Mouse (Mus musculus) bone marrow macrophage, adult 2 months (primary cell): ENCODE measurements around the gene Ksr2. TPM values are rescaled to one million over a fixed set of nuclear protein-coding genes. Genes with fewer than 3 reads are reported as not detected.
A peak's percentile ranks its signal among the peaks of the same experiment; 100 is the strongest.

Experiments used
- H3K27ac ChIP-seq: 2 replicates; pipeline ENCODE4 v1.5.1; 2012; ENCODE audit warnings: low read depth, low read length; ENCODE audit not compliant: insufficient read depth
- H3K4me1 ChIP-seq: 2 replicates; pipeline ENCODE4 v1.6.1; 2012; ENCODE audit warnings: low read length; ENCODE audit not compliant: control insufficient read depth, insufficient read depth
- H3K4me3 ChIP-seq: 2 replicates; pipeline ENCODE4 v1.5.1; 2012; ENCODE audit warnings: mild to moderate bottlenecking, low read length, moderate library complexity; ENCODE audit not compliant: insufficient read depth
- CTCF ChIP-seq: IDR thresholded peaks from 2 replicates; pipeline ENCODE4 v1.5.1; 2012; ENCODE audit warnings: low read depth, mild to moderate bottlenecking, low read length, moderate library complexity
- POLR2A ChIP-seq: IDR thresholded peaks from 2 replicates; pipeline ENCODE4 v1.6.1; 2012; ENCODE audit warnings: mild to moderate bottlenecking, low read depth, low read length, borderline replicate concordance
- polyA plus RNA-seq: library from polyadenylated mRNA; stranded (reverse); fragments of >200 nt; gene quantifications from 2 replicates; pipeline ENCODE4 v1.2.4, GENCODE M21; 2012; ENCODE audit not compliant: missing spikeins, insufficient read depth, insufficient read length

The Ksr2 gene
- polyA plus RNA-seq, 1 experiment: 0.28 TPM

GRCm38 (mm10) chr5:117791875-117792274 is 378.1 kb downstream of the Ksr2 start:
- Histone ChIP-seq H3K4me1 (no peaks in the 10 kb centered on the region), H3K27ac (no peak overlapping the region), H3K4me3 (no peak overlapping the region)
- no peak for TF ChIP-seq CTCF
- TF ChIP-seq POLR2A: no peak

- Histone ChIP-seq H3K27ac (no peak overlapping the region), H3K4me3 (no peak overlapping the region), H3K4me1 (no peaks in the 10 kb centered on the region)
- TF ChIP-seq POLR2A (no peak), CTCF (no peak)
These were observed 387.0 kb downstream of the Ksr2 start for GRCm38 (mm10) chr5:117800849-117801248.

GRCm38 (mm10) chr5:117802071-117802521 is 388.3 kb downstream of the Ksr2 start:
- TF ChIP-seq CTCF (no peak), POLR2A (no peak)
- H3K27ac ChIP-seq: no peak overlapping the region
- no peak overlapping the region for H3K4me3 ChIP-seq
- no peaks in the 10 kb centered on the region for H3K4me1 ChIP-seq

- H3K4me1 ChIP-seq: no peaks in the 10 kb centered on the region
These were observed 389.8 kb downstream of the Ksr2 start for GRCm38 (mm10) chr5:117803551-117803950.

GRCm38 (mm10) chr5:117810930-117811329 is 397.1 kb downstream of the Ksr2 start:
- no peak overlapping the region for H3K4me3 ChIP-seq
- H3K4me1 ChIP-seq: no peaks in the 10 kb centered on the region
- TF ChIP-seq CTCF (no peak), POLR2A (no peak)
- H3K27ac ChIP-seq: no peak overlapping the region

More at GRCm38 (mm10) chr5:117803551-117803950, 389.8 kb downstream of the Ksr2 start:
- Histone ChIP-seq H3K4me3 (no peak overlapping the region), H3K27ac (no peak overlapping the region)
- TF ChIP-seq CTCF: no peak
- TF ChIP-seq POLR2A: no peak

GRCm38 (mm10) chr5:117818800-117819199 is 405.0 kb downstream of the Ksr2 start:
- Histone ChIP-seq H3K4me1 (no peaks in the 10 kb centered on the region), H3K4me3 (no peak overlapping the region), H3K27ac (no peak overlapping the region)
- TF ChIP-seq CTCF: no peak
- TF ChIP-seq POLR2A: no peak

GRCm38 (mm10) chr5:117820445-117820844 is 406.6 kb downstream of the Ksr2 start:
- Histone ChIP-seq H3K4me1 (no peaks in the 10 kb centered on the region), H3K4me3 (no peak overlapping the region), H3K27ac (no peak overlapping the region)
- no peak for TF ChIP-seq POLR2A
- TF ChIP-seq CTCF: no peak

- no peak overlapping the region for H3K27ac ChIP-seq
- H3K4me3 ChIP-seq: no peak overlapping the region
- no peaks in the 10 kb centered on the region for H3K4me1 ChIP-seq
- TF ChIP-seq CTCF (no peak), POLR2A (no peak)
These were observed 410.0 kb downstream of the Ksr2 start for GRCm38 (mm10) chr5:117823811-117824210.

- Histone ChIP-seq H3K27ac (no peak overlapping the region), H3K4me1 (no peaks in the 10 kb centered on the region), H3K4me3 (no peak overlapping the region)
- no peak for TF ChIP-seq POLR2A
- TF ChIP-seq CTCF: peak; percentile 47
These were observed 410.7 kb downstream of the Ksr2 start for GRCm38 (mm10) chr5:117824486-117824885.

Other genes with a start within 250 kb of the Ksr2 start
- gene Pebp1, start 126.4 kb upstream of the Ksr2 start, polyA plus RNA-seq: 104 and 117 TPM in 2 replicates
- 1.4 and 2.3 TPM in 2 replicates for gene Vsig10, start 94.9 kb upstream of the Ksr2 start, polyA plus RNA-seq
- gene Wsb2, start 56.7 kb upstream of the Ksr2 start, polyA plus RNA-seq: 45.4 and 47.3 TPM in 2 replicates
- 16.9 and 27.2 TPM in 2 replicates for gene Rfc5, start 25.0 kb upstream of the Ksr2 start, polyA plus RNA-seq